Mouse (Mus musculus) testis, postnatal 10 days (tissue): ENCODE measurements around the gene Smim1.
A peak's percentile ranks its signal among the peaks of the same experiment; 100 is the strongest.

Experiments
- DNase-seq: peaks from one replicate; pipeline ENCODE4 v3.0.0; 2021; ENCODE audit warnings: low spot score

Gene Smim1

DNA sequence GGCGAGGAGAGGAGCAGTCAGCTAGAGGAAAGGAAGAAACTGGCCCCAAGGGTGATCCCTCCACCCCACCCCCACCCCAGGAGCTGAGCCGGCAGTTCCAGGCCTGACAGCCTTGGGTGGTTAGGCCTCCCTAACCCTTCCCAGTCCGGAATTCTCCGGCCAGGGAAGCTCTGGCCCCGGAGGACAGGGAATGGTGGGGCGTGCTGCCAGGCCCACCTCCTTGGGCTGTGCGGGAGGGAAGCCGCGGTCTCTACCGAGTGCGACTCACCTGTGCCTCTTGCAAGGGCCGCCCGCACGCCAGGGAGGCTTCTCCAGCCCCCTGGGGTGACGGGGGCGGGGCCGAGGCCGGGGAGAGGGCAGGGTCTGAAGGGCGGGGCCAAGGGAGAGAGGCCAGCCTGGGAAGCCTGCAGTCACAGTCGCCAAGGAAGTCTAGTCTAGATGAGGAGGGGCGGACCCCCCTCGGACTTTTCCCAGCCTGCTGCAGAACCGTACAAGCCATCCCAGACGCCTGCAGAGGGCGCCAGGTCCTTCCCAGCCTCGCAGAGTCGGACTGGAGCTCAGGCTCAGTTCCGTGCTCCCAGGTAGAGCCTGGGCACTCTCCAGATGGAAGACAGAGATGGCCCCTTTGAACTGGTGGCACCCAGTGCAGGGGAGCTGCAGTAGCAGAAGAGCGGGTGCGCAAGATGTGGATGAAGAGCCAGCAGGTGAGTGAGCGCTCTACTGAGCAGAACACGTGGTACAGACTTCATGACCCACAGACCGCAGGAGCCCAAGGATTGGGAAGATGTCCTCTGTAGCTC lies at the start of gene Smim1:
Gene Smim1 (minus strand): TSS at position 590 of the 800 bp plus-strand sequence.
- peak; percentile 91 for DNase-seq

DNA sequence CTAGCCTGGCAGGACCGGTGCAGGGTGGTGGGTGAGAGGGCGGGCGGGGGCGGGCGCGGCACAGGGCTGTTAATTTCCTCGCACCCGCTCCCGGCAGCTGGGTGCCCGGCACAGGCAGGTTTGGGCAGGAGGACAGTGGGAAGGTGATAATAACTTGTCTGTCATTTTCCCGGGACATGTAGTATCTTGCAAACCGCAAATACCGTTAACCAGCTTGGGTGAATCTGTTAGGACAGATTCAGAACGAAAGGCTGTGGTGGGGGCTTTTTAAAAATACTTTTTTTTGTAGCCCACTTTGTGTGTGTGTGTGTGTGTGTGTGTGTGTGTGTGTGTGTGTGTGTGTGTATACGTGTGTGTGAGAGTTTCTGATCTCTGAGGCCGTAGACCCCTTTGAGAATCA lies 45.9 kb upstream of the Smim1 start:
- no peak for DNase-seq

DNA sequence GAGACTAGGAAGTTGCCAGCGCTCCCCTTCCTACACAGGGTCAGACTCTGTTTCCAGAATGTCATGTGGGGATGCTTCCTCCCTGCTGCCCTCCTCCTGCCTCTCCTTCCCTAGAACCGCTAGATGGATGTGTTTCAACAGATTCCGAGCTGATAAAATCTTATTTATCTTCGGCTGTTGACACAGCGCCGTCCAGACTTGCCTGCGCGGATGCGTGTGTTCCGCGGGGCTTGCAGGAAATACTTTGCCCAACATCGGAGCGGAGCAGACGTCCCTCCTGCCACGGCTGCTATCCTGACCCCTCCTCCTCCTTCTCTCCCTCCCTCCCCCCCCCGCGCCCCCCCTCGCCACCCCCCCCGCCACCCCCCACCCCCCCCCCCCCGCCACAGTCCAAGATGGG lies 45.5 kb upstream of the Smim1 start:
- no peak for DNase-seq

DNA sequence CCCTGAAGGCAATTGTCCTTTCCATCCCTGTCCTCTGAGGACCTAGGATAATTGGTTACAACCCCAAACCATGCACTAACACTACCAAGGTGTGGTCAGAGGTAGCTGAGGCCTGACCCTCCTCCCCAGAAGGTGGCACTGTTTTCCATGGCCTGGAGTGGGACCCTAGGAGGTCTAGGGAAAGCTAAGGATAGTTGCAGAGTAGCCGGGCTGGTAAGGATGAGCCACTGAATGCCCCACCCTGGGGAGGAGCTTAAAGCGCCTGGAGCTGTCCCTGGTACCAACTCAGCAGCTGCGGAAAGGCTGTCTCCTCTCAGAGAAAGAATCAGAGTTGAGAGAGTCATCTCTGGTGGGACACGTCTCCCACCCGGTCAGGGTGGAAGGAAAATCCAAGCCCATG lies 44.9 kb upstream of the Smim1 start:
- peak; percentile 75 for DNase-seq

DNA sequence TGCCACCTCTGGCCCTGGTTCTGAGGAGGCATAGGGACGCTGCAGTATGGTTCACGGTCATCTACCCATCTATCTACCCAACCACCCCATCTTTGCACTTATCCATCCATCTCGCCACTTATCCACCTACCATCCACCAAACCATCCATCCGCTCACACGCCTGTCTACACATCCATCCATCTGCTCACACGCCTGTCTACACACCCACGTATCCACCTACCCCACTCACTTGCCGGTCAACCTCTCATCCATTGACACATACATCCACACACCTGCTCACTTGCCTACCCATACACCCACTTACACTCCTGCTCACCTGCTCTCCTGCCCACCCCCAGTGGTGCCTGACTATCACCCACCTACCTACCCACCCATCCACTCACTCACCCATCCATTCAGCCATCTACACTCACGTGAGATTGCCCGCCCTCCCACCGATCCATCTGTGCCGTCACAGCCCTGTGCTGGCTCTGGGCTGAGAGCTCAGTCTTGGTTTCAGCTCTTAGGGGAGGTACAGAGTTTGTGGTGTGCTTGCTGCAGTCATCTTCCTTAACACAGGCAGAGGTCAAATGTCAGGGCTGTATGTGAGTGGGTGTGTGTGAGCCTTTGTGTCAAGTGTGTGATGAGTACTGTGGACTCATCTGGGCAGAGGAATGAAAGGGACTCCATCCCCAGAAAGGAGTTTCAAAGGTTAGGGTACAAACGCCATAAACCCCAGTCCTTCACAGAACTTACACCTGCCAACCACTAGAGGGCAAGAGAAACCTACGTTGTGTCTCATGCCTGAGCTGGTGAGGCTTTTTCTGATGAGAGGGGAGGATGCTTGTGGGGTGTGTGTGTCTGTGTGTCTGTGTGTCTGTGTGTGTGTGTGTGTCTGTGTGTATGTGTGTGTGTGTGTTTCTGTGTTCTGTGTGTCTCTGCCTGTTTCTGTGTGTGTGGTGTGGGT lies 39.1 kb upstream of the Smim1 start:
- DNase-seq: no peak

DNA sequence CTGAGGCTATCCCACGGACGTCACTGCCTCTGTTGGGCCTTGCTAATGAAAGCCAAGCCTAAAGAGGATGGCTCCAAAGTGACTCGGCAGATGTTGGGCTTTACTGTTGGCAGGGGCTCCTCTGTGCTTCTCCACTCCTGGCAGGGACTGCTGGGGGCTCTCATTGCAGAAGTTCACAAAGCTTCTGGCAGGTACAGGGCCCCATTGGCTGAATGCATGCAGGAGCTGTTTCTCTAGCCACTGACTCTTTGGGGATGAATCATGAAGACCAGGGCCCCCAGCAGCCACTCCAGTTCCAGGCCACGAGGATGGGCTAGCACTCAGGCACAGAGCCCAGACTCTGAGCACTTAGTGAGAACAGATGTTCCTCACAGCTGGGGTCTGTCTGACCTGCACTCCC lies 31.7 kb upstream of the Smim1 start:
- no peak for DNase-seq

DNA sequence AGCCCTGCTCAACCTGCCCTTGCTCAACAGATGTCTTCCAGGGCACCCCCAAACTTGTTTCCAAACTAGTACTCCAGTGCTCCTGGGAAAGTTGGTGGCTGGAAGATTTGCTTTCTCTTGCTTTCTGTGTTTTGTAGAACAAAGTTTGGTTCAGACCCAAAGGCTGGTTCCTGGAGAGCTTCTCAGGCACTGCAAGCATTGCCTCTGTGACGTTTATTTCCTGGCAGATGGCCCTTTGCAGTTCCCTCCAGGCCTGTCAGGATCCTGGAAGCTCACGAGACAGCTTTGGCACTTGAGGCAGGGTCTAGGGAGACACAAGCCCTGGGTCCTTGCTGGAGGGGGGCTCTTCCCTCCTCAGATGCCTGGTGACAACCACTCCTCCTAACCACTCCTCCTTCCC lies 30.6 kb upstream of the Smim1 start:
- no peak for DNase-seq

DNA sequence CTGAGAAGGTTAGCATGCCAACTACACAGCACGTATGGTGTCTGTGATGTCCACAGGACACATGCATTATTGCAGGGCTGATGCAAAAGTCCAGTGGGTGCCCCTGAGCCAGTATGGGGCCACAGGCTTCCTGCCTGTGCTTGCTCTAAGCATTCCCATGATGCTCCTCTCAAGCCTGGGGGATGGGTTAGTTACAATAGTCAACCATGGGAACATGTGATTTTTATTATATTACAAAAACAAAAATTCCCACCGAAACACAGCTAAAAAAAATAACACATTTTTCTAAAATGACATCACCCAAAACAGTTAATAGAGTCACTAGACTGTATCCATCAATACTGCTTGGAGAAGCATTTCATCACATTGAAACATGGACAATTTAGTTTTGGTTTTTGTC lies 30.0 kb upstream of the Smim1 start:
- no peak for DNase-seq

DNA sequence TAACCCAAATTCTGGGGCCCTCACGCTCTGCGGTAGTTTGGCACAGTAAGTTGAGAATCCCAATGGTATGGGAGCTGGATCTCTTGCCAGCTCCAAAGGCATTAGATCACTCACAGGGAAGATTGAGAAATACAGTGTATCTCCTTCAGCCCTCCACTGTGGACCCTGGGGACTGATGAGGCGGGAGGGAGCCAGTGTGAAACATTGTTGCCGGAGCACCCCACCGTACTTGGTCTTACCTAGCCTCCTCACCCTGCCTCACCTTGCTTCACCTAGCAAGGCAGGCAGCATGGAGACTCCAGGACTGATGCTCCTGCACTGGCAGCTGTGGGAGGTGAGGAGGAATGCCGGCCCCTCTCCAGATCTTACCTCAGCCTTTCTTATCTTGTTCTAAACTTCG lies 29.5 kb upstream of the Smim1 start:
- DNase-seq: no peak

DNA sequence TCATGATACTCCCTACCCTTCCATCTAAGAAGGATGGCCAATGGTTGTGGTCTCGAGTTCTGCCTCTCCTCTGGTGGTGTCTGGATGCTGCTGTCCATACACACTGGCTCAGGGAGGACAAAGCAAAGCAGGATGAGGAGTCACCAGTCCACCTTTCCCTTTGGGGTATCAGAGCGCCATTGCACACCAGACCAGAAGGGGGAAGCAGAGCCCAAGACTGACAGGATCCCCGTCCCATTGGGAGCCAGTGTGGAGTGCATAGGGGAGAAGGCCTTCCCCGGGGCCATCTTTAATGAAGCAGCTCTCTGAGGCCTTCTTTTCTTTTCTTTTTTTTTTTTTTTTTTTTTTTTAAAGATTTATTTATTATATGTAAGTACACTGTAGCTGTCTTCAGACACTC lies 27.0 kb upstream of the Smim1 start:
- no peak for DNase-seq

DNA sequence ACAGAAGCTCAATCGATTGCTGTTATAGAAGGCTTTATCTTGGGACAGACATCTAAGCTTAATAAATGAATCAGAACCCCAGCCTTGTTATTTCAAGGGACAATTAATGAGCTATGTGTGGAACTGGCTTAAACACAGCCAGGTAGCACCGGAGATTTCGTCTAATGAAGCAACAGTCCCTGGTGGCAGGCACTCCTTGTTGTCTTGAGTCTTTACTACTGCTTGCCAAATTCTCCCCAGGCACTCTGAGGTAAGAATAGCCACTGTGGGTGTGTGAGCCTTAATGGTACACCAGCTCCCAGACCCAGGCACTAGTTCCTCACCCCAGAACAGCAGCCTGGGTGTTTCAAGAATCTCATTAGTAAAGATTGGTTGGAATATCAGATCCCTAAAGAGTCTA lies 25.4 kb upstream of the Smim1 start:
- DNase-seq: no peak

DNA sequence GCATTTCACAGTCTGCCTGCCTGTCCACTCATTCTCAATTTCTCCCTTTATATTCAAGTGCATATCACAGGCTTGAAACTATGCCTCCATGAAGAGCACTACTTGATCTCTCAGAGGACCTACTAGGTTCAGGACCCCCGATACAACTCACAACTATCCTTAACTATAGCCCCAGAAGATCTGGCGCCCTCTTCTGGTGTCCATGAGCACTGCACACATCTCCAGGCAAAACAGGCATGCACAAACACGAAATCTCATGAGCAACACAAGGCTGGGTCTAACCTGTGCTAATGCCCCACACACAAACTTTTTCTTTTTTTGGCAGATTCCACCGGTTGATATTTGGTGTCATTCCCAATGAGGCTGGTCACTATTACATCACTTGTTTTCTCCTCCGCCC lies 19.8 kb upstream of the Smim1 start:
- DNase-seq: no peak

DNA sequence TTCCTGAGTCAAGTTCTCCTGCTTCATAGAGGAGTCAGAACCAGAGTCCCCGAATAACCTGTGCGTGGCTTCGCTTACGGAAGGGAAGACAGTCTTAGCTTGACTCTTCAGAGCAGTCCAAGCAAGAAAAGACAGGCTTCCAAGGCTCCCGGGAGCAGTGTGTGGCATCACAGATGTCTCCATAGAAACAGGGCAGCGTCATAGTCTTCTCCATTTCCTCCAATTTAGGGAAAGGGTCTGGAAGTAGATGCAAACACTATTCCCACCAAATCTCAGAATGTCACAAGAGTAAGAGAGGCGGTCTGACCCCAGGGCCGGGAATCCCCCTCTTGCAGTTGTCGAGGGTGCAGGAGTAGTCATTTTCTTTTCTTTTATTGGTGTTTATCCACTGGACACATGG lies 16.5 kb upstream of the Smim1 start, which contains the start of gene Ccdc27:
Gene Ccdc27 (minus strand): TSS at position 101 of the 400 bp plus-strand sequence.
- DNase-seq: no peak

DNA sequence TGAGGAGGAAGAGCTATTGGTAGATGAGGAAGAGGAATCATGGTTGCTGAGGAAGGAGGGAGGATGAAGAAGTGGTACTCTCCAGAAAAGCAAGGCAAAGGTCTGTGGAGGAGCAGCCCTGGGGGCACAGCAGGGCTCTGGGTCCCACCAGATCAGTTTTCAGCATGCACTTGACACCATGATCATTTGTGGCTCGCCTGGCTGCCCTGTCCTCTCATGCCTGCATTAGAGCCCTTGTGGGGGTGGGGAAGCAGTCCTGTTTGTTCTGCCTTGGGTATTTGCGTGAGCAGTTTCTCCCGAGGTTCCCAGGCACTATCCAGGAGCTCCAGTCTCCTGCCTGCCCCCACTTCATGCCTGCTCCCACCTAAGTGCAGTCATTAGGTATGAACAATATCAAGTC lies 11.1 kb upstream of the Smim1 start:
- DNase-seq: no peak

DNA sequence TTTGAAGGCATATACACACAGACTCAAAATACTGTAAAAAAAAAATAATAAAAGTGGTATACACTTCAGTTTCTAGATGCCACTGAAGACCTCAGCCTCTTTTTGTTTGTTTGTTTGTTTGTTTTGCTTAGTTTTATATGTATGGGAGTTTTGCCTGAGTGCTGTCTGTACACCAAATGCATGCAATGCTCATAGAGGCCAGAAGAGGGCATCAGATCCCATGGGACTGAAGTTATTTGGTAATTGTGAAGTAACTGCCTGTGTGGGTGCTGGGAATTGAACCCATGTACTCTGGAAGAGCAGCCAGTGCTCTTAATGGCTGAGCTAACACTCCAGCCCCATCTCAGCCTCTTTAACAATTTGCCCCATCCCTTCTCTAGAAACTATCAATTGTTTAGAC lies 2.6 kb upstream of the Smim1 start:
- no peak for DNase-seq

DNA sequence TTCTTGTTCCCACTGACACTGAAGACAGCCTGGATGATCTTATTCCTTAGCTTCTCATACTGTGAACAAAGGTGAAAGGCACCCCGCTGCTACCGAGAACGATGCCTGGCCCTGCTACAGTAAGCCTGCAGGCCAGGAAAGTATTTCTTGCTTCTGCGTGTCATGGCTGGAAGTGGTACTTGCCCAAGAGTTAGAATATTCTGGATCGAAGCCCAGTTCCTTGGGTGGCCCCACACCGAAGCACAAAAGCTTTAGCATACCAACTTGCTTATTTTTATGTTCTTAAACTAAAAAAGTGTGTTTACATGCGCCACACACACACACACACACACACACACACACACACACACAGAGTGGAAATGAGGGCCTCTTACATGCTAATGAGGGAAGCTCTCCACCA lies 2.0 kb upstream of the Smim1 start:
- DNase-seq: no peak

DNA sequence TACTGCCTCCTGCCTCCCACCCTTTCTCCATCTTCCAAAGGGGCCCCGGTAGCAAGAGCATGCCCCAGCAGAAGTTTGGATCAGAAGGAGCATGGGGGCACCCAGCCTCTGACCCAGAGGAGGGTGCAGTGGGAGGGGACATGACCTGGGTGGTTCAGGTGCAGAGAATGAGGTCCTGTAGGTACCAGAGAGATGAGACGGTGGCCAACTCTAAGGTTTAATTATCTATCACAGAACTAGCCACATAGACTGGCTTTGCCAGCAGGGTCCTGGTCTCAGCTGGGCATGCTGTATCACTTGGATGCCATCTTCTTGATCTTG lies 371 bp upstream of the Smim1 start:
- no peak for DNase-seq

DNA sequence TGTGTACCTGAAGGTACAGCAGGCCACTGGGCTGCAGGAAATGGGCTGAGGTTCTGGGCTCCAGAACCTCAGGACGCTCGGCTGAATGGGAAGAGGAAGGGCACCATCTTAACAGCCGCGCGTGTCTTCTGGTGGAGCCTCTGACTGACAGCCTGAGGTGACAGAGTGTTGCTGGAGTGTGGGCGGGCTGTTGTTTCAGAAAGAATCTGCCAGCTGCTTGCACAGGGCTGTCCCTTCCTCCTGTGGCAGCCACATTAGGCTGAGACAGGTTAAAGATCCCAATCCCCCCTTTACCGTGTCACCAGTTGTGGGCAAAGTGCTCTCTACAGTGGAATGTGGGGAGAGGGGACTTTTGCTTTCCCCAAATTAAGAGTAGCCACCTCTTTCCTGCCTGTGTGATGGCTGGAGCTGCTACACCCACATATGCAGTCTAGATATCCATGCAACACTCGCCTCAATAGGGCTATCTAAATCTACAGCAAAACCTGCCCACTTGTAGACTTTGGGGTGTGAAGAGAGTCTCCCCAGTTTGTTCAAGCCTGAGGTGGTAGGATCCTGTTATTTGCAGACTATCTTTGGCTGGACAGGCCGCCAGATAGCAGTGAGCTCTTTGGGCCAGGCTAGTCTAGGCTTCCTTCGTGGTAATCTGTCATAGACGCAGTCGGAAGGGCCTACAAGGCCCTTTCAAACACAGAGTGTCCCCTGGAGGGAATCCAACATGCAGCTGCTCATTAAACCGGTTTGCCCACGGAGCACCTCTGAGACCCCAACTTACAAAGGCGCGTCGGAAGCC lies 1.1 kb downstream of the Smim1 start:
- no peak for DNase-seq

DNA sequence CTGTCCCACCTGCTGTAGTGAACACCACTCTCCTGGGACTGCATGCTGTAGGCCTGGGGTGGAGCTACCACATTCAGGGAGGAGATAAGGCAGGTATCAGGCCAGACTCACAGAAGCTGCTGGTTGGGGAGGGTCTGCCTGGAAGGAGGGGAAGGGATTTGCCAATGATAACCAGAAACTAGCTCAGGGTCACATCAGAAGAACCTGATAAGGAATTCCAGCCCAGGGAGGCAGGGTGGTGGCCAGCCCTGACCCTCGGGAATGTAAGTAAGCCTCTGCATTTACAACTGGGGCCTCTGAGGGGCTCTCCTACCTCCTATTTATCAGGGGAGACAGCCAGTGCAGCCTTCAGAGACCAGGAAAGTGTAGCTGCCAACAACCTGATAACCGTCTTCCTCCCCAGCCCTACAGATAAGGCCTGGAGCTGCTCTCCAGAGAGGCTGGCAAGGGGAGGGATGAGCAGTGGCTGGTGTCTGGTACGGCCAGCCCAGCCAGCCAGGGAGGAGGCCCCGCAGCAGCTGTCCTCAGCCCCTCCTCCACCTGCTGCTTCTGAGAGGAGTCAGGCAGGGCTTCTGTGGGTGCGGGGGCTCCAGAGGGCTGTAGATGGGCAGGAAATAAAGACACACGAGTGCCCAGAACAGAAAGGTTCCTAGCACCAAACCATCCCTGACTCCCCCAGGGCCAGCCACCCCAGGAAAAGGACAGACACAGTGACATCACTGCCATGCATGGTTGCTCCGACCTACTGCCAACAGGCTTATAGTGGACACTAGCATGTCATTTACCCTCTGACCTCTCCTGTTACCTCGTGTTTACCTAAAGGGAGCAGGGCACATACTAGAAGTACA lies 2.1 kb downstream of the Smim1 start:
- peak; percentile 73 for DNase-seq

DNA sequence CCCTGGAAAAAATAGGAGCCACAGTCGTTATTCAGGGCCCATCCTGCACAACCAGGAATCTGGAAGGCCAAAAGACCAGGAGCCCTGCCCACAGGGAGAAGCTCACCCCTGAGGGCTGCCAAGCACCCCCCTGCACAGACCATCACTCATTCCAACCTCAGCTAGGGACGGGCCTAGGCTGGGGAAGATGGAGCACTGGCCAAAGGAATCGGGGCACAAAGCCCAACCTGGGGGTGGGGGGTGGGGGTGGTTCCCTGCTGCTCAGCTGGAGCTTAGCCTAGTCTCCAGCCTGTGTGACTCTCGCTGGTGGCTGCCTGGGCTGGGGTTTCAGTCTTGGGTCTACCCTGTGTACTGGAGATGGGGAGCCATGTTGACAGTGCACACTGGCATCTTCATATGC lies 3.2 kb downstream of the Smim1 start:
- DNase-seq: no peak

DNA sequence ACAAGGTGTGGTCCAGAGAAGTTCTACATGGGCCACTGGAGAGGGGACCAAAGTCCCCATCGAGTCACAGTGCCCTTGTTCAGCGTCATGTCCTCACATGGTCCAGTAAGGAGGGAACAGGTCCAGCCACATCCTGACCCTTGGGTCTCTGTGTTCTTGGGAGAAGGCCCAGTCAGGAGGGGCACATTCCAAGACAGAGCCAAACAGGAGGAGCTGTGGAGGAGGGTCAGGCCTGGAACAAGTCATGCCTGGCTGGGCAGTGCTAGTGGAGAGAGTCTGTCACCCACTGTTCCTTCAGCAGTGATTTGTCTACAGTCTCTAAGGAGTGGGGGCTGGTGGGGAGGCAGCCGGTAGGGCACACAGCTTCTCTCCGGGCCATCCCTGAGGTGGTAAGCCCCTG lies 3.6 kb downstream of the Smim1 start:
- DNase-seq: peak; percentile 80

DNA sequence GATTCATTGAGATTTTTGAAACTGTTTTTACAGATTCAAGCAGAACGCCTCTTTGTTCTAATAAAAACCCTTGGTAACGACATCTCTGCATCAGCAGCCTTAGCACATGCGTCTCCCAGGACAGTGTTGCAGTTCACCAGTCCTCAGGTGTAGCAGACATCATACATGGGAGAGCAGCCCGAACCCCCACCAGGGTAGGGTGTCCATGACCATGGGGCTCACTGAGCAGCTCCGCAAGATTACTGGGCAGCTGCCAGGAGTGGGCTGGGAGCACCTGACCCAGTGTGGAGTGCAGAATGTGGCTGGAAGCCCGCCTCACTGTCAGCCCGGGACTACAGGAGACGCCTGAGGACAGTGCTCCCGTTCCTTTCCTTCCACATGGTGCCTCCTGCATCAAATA lies 4.6 kb downstream of the Smim1 start:
- peak; percentile 80 for DNase-seq
